Mouse (Mus musculus) hindbrain, embryonic 12.5 days (tissue): ENCODE measurements around the gene Pcsk6. TPM values are rescaled to one million over a fixed set of nuclear protein-coding genes. Genes with fewer than 3 reads are reported as not detected.

Source experiments
- ATAC-seq: fragments of 200-750 bp; cut with Nextera tagmentation; 2 replicates; pipeline ENCODE4 v1.8.0; 2017; ENCODE audit warnings: moderate TSS enrichment; ENCODE audit not compliant: low FRiP score
- H3K27ac ChIP-seq: fragments of 300-500 bp; sonication (generic); 2 replicates; pipeline ENCODE4 v1.5.1; 2016; ENCODE audit warnings: mild to moderate bottlenecking
- H3K27me3 ChIP-seq: fragments of 300-500 bp; sonication (generic); 2 replicates; pipeline ENCODE4 v1.6.1; 2016; ENCODE audit warnings: mild to moderate bottlenecking
- H3K36me3 ChIP-seq: fragments of 300-500 bp; sonication (generic); 2 replicates; pipeline ENCODE4 v1.6.1; 2016; ENCODE audit warnings: mild to moderate bottlenecking
- H3K4me1 ChIP-seq: fragments of 300-500 bp; sonication (generic); 2 replicates; pipeline ENCODE4 v1.6.1; 2016
- H3K4me2 ChIP-seq: fragments of 300-500 bp; sonication (generic); replicated peaks from 2 replicates; pipeline ENCODE4 v1.6.1; 2016; ENCODE audit warnings: mild to moderate bottlenecking
- H3K4me3 ChIP-seq: fragments of 300-500 bp; sonication (generic); 2 replicates; pipeline ENCODE4 v1.5.1; 2016; ENCODE audit warnings: mild to moderate bottlenecking
- H3K9ac ChIP-seq: fragments of 300-500 bp; sonication (generic); 2 replicates; pipeline ENCODE4 v1.6.1; 2016; ENCODE audit warnings: mild to moderate bottlenecking, moderate library complexity
- H3K9me3 ChIP-seq: fragments of 300-500 bp; sonication (generic); replicated peaks from 2 replicates; pipeline ENCODE4 v1.6.1; 2016; ENCODE audit warnings: mild to moderate bottlenecking
- WGBS: fragments of 180-500 bp; shearing (Covaris S2); methylation state at CpG from one replicate; pipeline ENCODE4 v1.1.7; 2016; 5-methylcytosine and 5-hydroxymethylcytosine counted together
- polyA plus RNA-seq: library from polyadenylated mRNA; unstranded; fragments of >200 nt; fragmentation: Nextera tagmentation; extraction: Ambion mirVana; gene quantifications from 2 replicates; pipeline ENCODE4 v1.2.1, GENCODE M21; 2016

The Pcsk6 gene
- polyA plus RNA-seq, 1 experiment from 2014 or later: 1.4 TPM

GRCm38 (mm10) chr7:65988709-65989108 lies 127.2 kb downstream of the Pcsk6 start:
- Histone ChIP-seq H3K9me3 (no peaks in the 10 kb centered on the region), H3K27ac (no peak overlapping the region), H3K4me1 (no peaks in the 10 kb centered on the region), H3K4me2 (no peak overlapping the region), H3K9ac (no peak overlapping the region), H3K27me3 (no peaks in the 10 kb centered on the region), H3K36me3 (no peaks in the 10 kb centered on the region), H3K4me3 (no peak overlapping the region)
- no peak for ATAC-seq
- 95% methylated on average over 5 of the region's 5 CpGs for WGBS

DNA sequence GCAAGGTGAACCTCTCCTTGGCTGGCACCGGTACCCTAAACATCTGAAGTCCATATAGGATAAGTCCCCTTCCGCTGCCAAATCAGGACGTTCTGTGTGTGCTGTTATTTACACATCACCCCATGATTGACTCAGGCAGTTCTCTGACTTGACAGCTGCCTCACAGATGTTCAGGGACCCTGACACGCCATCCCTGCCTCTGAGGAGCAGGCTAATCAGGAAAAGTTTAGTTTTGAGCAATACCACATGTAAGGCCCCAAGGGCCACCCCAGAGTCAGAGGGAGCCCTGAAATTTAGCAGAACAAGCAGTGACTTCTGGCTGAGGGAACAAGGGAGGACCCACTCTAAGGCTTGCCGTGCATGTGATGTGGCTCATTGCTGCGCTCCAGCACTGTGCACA lies 130.8 kb downstream of the Pcsk6 start:
- 74% methylated on average over 6 of the region's 6 CpGs for WGBS
- Histone ChIP-seq H3K4me2 (no peak overlapping the region), H3K9ac (no peak overlapping the region), H3K36me3 (no peaks in the 10 kb centered on the region), H3K9me3 (no peaks in the 10 kb centered on the region), H3K27ac (no peak overlapping the region), H3K4me1 (no peaks in the 10 kb centered on the region), H3K4me3 (no peak overlapping the region), H3K27me3 (no peaks in the 10 kb centered on the region)
- no peak for ATAC-seq

GRCm38 (mm10) chr7:65993410-65993809 lies 131.9 kb downstream of the Pcsk6 start:
- Histone ChIP-seq H3K4me2 (no peak overlapping the region), H3K4me3 (no peak overlapping the region), H3K36me3 (no peaks in the 10 kb centered on the region), H3K27me3 (no peaks in the 10 kb centered on the region), H3K4me1 (no peaks in the 10 kb centered on the region), H3K9me3 (peaks cover 4% of the 10 kb centered on the region; the same call in 1 of the 2 replicates), H3K27ac (no peak overlapping the region), H3K9ac (no peak overlapping the region)
- ATAC-seq: no peak
- 56% methylated on average over 3 of the region's 3 CpGs for WGBS

- Histone ChIP-seq H3K9me3 (peaks cover 12% of the 10 kb centered on the region), H3K9ac (no peak overlapping the region), H3K4me3 (no peak overlapping the region), H3K4me1 (no peaks in the 10 kb centered on the region), H3K4me2 (no peak overlapping the region), H3K27ac (no peak overlapping the region), H3K27me3 (no peaks in the 10 kb centered on the region), H3K36me3 (no peaks in the 10 kb centered on the region)
- WGBS: 91% methylated on average over 16 of the region's 16 CpGs
- ATAC-seq: no peak
These were observed 139.7 kb downstream of the Pcsk6 start for GRCm38 (mm10) chr7:66001035-66001754.

DNA sequence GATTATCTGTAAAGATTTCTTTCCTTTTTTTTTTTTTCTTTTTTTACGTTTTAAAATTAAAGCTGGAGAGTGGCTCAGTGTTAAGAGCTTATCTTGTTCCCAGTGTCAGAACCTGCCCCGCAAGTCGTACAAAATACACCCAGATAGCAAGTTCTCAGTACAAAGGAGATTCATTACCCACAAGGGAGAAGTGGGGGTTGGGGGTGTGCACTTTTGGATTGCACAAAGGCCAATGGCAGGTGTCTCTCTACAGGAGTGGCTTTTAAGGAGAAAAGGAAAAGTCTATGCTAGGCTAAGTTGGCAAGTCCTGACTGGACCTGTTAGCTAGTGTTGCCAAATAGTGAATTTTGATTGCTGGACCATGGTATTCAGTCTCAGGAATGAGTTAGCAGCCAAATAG lies 140.3 kb downstream of the Pcsk6 start:
- ATAC-seq: no peak
- Histone ChIP-seq H3K27me3 (no peaks in the 10 kb centered on the region), H3K9ac (no peak overlapping the region), H3K36me3 (no peaks in the 10 kb centered on the region), H3K4me2 (no peak overlapping the region), H3K9me3 (peaks cover 12% of the 10 kb centered on the region), H3K4me1 (no peaks in the 10 kb centered on the region), H3K27ac (no peak overlapping the region), H3K4me3 (no peak overlapping the region)
- WGBS: 75% methylated on average over 3 of the region's 3 CpGs

DNA sequence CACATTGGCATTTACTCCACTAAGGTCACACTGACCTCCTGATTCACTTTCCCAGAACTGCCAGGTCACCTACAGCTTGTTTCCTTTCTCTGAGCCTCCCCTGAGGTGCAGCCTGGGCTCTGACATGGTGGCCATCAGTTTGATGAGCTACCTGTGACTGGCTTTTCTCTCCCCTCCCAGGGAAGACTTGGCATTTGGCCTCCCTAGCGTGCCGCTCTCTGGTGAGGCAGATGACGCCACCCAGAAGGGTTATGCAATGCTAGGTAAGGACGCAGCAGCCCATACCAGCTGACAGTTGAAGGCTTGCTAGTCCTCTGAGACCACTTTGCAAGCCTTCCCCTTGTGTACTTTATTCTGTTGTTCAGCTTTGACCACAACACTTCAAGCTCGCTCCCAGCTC lies 141.9 kb downstream of the Pcsk6 start:
- Histone ChIP-seq H3K27ac (no peak overlapping the region), H3K4me2 (no peak overlapping the region), H3K27me3 (no peaks in the 10 kb centered on the region), H3K4me3 (no peak overlapping the region), H3K36me3 (no peaks in the 10 kb centered on the region), H3K9me3 (peaks cover 8% of the 10 kb centered on the region), H3K4me1 (no peaks in the 10 kb centered on the region), H3K9ac (no peak overlapping the region)
- 93% methylated on average over 5 of the region's 5 CpGs for whole genome bisulfite sequencing
- ATAC-seq: no peak

DNA sequence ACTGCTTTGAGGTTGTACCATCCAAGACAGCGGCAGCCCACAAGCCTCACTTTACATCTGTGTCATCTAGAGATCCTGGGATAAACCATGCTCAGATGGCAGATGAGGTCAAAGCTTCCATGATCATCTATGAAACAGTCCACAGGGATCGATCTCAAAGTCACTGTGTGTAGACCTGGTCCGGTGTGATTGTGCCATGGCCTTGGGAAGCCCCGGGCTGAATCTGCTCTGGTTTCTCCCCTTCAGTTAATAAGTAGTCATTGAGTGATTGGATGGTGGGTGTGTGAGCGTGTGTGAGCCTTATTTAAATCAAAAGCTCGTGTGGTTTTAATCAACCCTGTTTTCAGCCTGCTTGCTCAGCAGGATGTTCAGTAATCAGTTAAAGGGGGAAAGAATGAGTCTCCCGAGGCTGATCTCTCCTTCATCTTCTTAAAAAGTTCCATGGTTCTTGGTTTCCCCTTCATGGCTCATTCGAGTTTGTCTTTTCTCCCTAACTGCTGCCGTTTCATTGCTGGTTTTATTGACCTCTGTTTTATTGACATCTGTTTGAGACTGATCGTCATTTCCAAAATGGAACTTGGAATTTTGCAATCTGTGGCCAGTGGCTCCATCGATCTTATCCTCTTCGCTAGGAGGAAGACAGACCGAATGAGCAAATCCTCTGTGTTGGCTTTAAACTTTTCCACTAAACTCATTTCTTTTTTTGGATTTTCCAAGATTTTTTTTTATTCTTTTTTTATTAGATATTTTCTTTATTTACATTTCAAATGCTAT lies 142.5 kb downstream of the Pcsk6 start:
- Histone ChIP-seq H3K36me3 (no peaks in the 10 kb centered on the region), H3K4me1 (no peaks in the 10 kb centered on the region), H3K4me2 (no peak overlapping the region), H3K9me3 (peaks cover 4% of the 10 kb centered on the region), H3K27ac (no peak overlapping the region), H3K4me3 (no peak overlapping the region), H3K9ac (no peak overlapping the region), H3K27me3 (no peaks in the 10 kb centered on the region)
- ATAC-seq: no peak
- 68% methylated on average over 13 of the region's 13 CpGs for WGBS

GRCm38 (mm10) chr7:66005066-66005465 lies 143.5 kb downstream of the Pcsk6 start:
- no peaks in the 10 kb centered on the region for H3K4me1 ChIP-seq
- no peak overlapping the region for H3K4me3 ChIP-seq
- H3K9ac ChIP-seq: no peak overlapping the region
- ATAC-seq: no peak
- 90% methylated on average over 10 of the region's 10 CpGs for WGBS
- H3K9me3 ChIP-seq: no peaks in the 10 kb centered on the region
- H3K27ac ChIP-seq: no peak overlapping the region
- no peaks in the 10 kb centered on the region for H3K27me3 ChIP-seq
- no peaks in the 10 kb centered on the region for H3K36me3 ChIP-seq
- no peak overlapping the region for H3K4me2 ChIP-seq

DNA sequence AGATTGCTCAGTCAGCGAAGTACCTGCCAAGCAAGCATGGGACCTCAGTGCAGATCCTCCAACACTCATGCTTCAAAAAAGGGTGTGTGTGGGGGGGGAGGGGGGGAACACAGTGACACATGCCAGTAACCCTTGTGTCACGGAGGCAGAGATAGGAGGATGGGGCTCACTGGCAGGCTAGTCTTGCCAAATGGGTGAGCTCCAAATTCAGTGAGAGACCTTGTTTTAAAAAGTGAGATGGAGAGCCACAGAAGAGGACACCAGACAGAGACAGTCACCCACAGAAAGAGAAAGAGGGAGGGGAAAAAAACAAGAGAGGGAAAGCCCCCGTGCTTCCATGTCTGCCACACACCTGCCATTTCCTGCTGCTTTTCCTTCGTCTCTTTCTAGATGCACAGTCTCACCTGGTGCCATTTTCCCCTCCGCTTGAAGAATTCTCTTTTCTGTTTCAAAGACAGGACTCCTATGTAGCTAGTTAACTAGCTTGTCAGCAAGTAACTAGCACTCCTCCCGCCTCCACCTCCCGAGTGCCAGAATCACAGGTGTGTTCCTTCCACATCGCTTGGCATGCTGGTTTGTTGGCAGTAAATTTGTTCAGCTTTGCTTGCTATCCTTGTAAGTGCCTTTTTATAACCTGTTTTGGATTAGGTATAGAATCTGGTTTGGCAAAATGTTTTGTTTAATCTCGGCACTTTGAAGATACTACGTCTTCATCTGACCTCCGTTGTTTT lies 146.8 kb downstream of the Pcsk6 start:
- Histone ChIP-seq H3K9ac (no peak overlapping the region), H3K36me3 (no peaks in the 10 kb centered on the region), H3K4me2 (no peak overlapping the region), H3K27ac (no peak overlapping the region), H3K4me3 (no peak overlapping the region), H3K4me1 (no peaks in the 10 kb centered on the region), H3K27me3 (no peaks in the 10 kb centered on the region), H3K9me3 (no peaks in the 10 kb centered on the region)
- whole genome bisulfite sequencing: 85% methylated on average over 11 of the region's 11 CpGs
- no peak for ATAC-seq

DNA sequence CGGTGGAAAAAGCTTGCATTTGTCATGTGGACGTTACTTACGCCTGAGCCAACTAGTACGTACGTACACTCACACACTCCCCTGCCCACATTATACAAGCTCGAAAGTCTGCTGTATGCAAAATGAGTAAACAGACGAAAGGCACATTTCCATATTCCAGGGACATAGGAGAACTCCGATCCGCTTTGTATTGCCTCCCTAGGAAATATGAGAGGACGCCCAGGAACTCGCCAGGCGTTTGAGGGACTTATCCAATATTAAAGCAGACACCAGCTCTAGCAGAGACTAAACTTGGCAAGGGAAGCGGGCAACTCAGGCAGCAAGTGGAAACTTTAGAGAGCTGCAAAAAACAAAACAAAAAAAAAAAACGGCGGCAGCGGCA lies 147.3 kb downstream of the Pcsk6 start:
- Histone ChIP-seq H3K9me3 (no peaks in the 10 kb centered on the region), H3K4me2 (no peak overlapping the region), H3K36me3 (no peaks in the 10 kb centered on the region), H3K9ac (no peak overlapping the region), H3K27ac (no peak overlapping the region), H3K4me3 (no peak overlapping the region), H3K4me1 (no peaks in the 10 kb centered on the region), H3K27me3 (no peaks in the 10 kb centered on the region)
- ATAC-seq: no peak
- WGBS: 85% methylated on average over 16 of the region's 16 CpGs

- H3K4me3 ChIP-seq: no peak overlapping the region
- no peak overlapping the region for H3K27ac ChIP-seq
- no peak overlapping the region for H3K4me2 ChIP-seq
- no peak overlapping the region for H3K9ac ChIP-seq
- ATAC-seq: no peak
- H3K27me3 ChIP-seq: no peaks in the 10 kb centered on the region
- H3K9me3 ChIP-seq: no peaks in the 10 kb centered on the region
- H3K36me3 ChIP-seq: no peaks in the 10 kb centered on the region
- WGBS: 72% methylated on average over 6 of the region's 6 CpGs
- H3K4me1 ChIP-seq: no peaks in the 10 kb centered on the region
These were observed 149.0 kb downstream of the Pcsk6 start for GRCm38 (mm10) chr7:66010518-66010917.

- Histone ChIP-seq H3K27ac (no peak overlapping the region), H3K36me3 (no peaks in the 10 kb centered on the region), H3K4me3 (no peak overlapping the region), H3K9ac (no peak overlapping the region), H3K4me1 (peaks cover 14% of the 10 kb centered on the region), H3K27me3 (no peaks in the 10 kb centered on the region), H3K9me3 (no peaks in the 10 kb centered on the region), H3K4me2 (no peak overlapping the region)
- ATAC-seq: no peak
- 78% methylated on average over 2 of the region's 2 CpGs for WGBS
These were observed 166.2 kb downstream of the Pcsk6 start for GRCm38 (mm10) chr7:66027747-66028146.
